Mouse (Mus musculus) cerebellum, adult 2 months (tissue): Measurements from ENCODE around the gene Rbm26.

Experiments used
- CTCF ChIP-seq: fragments of 200-500 bp; IDR thresholded peaks from 2 replicates; pipeline ENCODE4 v1.5.1; 2011; ENCODE audit warnings: low read depth, mild to moderate bottlenecking, control low read depth, low read length, moderate library complexity, borderline replicate concordance; ENCODE audit not compliant: insufficient read depth
- POLR2A ChIP-seq: fragments of 200-500 bp; IDR thresholded peaks from 2 replicates; pipeline ENCODE4 v1.6.1; 2011; ENCODE audit warnings: low read length, control low read depth, borderline replicate concordance; ENCODE audit not compliant: insufficient read depth

- TF ChIP-seq CTCF: no peak
- TF ChIP-seq POLR2A: no peak
These were observed 1.9 kb upstream of the Rbm26 start for GRCm38 (mm10) chr14:105178996-105179395.
